Mouse (Mus musculus): Measurements from ENCODE around the gene Sorcs1.

The Sorcs1 gene

DNA sequence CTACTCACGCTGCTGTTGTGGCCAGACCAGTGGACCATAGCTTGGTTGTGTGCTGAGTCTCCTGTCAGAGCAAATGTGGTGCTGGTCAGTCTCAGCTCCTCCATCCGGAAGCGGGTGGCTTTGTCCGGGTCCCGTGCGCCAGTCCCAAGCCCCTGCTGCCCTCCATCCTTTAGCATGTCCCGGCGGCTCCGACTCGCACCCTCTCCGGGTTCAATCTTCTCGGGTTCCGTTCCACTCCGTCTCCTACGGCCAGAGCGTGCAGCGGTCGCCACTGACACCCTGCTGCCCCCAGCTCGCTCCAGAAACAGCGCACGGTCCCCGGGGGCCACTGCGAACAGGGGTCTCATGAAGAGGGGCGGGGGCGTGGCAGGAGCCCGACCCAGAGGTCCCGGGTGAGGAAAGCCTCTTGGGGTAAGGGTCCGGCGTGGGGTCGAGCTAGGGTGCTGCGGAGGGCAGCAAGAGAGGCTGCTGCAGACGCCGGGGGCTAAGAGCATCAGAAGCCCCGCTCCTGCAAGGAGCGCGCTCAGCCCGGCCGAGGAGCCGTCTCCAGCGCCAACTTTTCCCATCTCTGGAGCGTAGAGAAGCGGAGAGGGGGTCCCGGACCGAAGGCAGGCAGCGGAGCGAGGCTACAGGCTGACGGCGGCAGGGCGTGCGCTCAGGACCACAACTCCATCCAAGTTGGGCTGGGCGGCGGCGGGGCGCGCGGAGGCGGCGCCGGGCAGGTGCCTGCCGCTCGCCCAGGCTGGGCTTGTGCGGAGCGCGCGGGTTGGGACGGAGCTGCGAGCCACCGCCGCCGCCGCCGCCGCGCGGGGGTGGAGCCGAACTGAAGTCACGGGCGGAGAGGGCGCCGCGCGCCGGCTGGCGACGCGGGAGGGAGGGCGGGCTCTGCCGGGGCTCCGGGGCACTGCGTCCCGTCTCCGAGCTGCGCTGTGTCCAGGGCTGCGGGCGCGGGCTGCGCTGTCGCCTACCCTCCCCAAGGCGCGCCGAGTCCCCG is at the start of gene Sorcs1:
Sorcs1 (minus strand) TSS at position 744 of the 994 bp plus-strand sequence.
- peak; percentile 46 to 61 for DNase-seq (ENCODE audit: low spot score in 2 of 2)

DNA sequence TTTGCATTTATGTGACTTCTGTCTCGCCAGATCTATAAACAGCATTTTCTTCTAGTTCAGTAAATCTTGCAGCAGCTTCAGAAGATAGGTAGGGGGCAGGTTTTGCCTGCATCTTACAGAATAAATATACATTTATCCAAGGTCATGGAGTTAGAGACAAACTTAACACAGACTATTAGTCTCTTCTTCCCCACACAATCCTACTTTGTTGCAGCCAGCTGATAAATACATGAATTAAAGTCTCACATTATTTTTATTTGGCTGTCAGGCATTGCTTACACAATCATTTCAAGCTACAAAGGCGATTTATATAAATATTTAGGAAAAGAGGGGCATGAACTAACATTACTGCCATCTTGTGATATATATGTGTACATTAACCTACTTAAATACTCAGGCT is 4.8 kb upstream of the Sorcs1 start:
- DNase-seq (ENCODE audit: low spot score in 2 of 2): no peak

DNA sequence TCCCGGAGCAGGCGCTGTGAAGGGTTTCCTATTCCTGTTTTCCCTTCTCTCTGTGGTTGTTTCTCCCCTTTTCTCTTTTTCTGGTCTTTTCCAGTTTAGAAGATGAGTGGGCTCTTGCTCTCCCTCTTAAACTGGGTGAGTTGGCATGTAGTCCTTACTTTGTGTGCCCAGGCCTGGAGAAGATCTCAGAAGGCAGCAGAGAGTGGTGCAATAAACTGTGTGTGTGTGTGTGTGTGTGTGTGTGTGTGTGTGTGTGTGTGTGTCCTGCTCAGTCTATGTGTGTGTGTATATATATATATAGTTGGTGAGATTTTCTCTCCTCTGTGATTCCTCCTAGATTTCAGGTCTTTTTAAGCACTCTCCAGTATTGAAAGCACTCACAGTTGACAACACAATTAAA is 500 bp upstream of the Sorcs1 start:
- no peak for DNase-seq (ENCODE audit: low spot score in 2 of 2)

DNA sequence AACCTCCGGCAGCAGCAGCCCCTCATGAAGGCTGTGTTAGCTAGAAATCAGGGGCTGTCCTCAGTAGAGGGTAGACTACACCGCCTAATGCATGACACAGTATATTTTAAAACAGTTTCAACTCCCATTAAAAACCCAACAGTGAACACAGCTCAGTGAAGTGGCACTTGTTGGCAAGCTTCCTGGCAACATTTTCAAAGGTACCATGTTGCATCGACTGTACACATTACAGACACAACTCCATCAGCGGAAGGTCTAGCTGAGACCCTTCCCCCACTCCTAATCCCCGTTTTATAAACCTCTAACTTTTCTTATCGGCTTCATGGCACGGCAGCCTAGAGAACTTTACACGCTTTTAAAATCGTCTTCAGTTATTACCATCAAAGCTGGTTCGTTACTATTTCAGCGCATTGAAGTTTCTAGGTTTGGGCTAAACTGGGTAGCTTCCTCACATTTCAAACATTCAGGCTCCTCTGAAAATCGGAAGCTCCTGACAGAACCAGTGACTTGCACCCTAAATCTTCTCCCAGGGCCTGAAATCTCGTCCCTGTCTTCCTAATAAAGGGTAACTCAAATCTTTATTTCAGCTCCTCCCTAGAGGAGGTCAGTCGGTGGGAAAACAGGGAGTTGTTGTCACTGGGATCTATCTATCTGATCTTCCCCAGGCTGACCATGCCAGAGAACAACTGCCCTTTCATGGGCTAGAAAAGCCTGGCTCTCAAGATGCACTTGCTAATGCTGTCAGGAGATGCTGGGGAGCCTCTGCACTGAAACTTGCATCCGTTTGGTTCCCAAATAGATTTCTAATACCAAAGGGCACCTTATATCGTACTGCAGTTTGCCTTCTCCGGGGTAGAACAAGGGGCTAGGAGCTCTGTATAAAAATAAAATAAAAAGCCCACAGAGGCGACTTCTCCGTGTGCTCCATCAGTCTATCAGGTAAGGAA is 1.6 kb downstream of the Sorcs1 start:
- peak; percentile 23 to 49 for DNase-seq (ENCODE audit: low spot score in 2 of 2)

DNA sequence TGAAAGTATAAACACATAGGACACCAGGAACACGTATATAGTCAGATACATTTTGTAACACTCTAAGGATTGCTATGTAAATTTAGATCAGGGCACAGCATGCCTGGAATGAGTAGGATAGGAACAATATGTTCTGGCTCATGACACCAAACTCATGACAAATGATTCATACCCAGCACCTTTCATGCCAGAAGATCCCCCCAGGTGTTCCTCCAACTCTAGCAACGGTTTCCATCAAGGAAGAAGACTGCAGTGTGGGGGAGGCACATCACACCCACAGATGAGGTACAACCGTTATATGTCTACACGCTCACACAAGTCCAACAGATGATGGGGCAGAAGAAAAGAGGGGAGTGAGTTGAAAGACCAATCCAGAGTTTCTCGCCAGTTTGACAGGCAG is 3.5 kb downstream of the Sorcs1 start:
- peak; percentile 56 to 66 for DNase-seq (ENCODE audit: low spot score in 2 of 2)

DNA sequence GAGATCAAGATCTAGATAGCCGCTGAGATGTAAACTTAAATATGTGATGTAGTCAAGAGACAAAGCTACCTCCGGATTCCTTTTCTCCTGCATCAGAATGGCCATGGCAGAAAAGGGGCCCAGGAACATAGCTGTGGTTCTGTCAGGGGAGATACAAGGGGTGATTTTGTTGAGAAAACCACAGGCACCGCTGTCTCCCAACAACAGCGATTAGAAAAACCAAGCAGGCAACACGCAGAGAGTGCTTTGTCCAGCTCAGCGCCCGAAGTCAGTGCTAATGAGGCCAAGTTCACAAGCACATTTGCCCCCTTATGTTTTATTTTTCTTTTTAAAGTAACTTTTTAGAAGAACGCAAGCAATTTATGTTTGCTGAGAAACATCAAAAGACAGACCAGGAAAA is 10.9 kb downstream of the Sorcs1 start:
- no peak for DNase-seq (ENCODE audit: low spot score in 2 of 2)

DNA sequence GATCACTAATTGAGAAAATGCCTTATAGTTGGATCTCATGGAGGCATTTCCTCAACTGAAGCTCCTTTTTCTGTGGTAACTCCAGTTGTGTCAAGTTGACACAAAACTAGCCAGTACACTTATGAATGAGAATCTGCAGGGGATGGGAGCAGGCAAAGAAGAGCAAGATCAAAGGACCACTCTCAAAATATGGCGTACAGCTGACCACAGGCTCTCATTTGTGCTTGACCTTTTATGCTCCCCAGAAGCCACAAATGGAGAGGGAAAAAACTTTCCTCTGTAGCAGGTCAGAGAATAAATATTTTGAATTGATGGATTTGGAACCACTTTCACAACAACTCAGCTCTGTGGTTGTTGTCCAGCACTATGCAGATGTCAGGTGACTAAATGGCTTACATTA is 14.1 kb downstream of the Sorcs1 start:
- no peak for DNase-seq (ENCODE audit: low spot score in 2 of 2)

DNA sequence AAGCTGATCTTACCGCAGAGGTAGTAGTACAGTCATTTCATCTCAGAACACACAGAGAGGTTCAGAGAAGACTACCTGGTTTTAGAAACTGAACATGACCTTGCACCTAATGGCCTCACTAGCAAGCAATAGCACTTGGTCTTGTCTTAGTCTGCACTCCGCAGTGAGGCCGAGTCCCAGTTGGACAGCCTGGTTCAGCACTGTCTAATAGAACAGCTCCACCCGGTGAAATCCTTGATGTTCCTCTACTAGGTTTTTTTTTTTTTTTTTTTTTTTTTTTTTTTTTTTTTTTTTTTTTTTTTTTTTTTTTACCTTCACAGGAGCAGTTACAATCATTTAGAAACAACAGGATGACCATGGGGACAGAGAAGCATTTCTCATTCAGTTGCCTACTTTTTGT is 19.3 kb downstream of the Sorcs1 start:
- DNase-seq (ENCODE audit: low spot score in 2 of 2): no peak

DNA sequence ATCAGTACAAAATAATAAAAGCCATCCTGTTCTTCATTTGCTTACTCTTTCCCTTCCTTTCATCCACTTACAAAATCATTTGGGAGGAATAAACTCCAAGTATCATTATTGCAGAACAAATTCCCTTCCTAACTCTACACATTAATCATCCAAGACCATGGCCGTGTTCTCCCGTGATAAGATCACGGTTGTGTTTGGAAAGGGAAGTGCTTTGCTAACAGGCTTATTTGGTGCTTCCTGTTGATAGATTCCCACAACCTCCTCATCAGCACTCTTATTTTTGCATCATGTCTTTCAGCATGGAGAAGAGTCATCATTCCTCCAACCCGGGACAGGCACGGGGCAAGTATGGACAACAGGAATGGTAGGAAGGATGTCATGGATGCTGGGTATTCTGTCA is 25.7 kb downstream of the Sorcs1 start:
- no peak for DNase-seq (ENCODE audit: low spot score in 2 of 2)

DNA sequence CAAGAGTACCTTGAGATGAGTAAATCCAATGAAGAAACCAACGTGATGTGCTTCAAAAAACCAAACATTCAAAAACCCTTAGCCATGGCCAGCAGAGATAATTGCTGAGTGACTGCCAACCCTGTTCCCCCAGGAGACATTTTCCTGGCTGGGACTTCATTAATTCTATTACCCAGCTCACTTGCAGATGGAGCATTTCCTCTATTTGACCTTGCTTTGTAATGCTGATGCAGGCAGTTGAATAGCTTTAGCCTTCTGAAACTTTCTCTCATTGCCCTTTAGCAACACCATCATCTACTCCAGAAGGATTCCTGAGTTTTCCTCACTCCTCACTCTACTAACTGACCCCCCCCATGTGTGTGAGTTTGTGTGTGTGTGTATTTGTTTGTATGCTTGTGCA is 34.6 kb downstream of the Sorcs1 start:
- DNase-seq (ENCODE audit: low spot score in 2 of 2): no peak

DNA sequence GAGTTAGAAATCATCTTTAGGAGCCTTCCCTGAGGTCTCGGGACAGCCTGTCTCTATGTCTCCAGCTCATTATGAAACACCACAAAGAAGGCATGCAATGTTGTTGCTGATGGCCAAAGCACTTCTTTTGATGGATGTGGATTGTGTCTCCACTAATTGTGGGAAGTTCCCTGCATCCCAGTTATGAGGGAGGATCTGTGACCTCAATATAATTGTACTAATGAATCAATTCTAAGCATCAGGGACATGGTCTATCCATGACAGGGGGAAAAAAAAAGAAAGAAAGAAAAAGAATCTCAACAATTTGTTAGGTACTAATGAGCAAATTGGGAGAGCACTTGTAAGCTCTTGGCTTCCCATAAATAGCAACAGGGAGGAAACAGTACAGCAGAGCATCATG is 36.3 kb downstream of the Sorcs1 start:
- DNase-seq (ENCODE audit: low spot score in 2 of 2): no peak

DNA sequence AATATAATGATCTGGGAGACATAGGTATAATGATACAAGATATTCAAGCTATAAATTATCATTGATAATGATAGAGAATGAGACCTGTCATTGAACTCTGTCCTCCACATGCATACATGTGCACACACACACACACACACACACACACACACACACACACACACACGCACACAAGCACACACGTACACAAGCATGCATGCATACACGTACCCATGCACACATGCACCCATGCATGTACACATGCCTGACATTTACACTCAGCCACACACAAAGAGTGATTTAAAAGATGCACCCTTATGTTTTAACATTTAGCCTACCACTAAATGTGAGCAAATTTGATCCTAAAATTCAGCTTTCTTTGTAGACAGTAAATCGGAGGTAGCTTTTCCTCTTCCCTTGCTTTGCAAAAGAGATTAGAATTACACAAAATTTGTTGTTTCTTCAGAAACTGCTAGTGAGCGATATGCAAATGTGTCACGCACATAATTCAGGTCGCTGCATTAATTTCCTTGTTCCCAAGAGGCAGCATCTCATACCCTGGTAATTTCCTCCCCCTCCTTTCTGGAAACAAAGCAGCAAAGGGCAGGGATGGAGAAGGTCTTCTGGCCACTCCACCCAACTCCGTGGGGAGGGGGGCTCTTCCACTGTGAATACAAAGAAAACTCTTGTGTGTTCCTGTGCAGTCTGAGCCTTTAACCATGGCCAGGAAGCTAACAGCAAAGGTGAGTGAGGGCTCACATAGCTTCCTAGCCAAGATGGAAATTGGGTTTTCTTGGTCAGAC is 38.0 kb downstream of the Sorcs1 start:
- DNase-seq (ENCODE audit: low spot score in 2 of 2): no peak

DNA sequence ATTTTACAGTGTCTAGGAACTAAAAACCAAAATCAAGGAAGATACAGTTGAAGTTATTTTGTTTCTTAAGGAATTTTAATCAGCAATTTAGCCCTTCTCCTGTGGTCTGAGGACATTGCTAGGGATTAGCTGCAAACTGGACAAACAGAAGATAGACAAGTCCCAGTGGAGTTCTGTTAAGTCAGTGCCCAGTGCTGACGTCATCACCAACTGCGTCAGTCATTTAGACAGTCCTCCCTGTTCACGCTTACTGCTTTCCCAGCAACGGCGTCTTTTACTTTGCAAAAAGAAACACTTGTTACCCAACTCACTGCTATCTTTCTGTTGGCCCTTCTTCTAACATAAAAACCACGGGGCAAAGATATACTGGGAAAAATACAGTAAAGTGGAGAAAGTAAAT is 40.3 kb downstream of the Sorcs1 start:
- no peak for DNase-seq (ENCODE audit: low spot score in 2 of 2)

DNA sequence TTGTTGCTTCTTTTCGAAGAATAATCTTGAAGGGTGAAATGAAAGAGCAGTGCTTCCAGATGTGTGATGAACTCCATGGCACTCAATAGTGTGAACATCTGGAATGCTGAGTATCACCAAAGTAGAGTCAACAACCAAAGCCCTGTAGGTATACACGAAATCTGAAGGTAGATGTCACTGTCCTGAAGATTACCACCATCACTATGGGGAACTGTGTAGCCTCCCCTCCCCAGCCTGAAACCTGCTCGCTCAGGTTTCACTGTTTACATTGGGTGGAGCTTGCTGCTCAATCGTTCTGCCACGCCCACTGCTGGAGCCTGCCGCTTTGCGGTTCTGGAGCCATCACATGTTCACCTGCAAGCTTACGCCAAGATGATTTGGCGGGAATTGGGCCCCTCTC is 64.4 kb downstream of the Sorcs1 start:
- no peak for DNase-seq (ENCODE audit: low spot score in 2 of 2)

DNA sequence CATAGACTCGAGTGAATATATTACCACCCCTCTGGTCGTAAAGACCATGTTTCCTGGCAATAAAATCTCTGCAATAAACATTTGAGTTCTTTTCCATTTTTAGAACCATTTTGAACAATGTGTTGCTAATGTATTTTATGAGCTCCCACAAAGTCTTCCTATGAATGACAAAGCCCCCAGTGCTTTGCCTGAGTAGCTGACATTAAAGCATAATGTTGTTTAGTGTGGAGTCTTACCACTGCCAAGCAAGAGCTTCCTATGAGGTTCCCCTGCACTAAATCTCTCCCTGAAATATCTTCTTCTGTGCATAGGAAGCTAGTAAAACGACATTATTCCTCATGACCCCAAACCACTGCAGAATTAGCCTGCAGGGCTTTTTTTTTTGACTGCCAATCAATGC is 66.8 kb downstream of the Sorcs1 start:
- DNase-seq (ENCODE audit: low spot score in 2 of 2): no peak

DNA sequence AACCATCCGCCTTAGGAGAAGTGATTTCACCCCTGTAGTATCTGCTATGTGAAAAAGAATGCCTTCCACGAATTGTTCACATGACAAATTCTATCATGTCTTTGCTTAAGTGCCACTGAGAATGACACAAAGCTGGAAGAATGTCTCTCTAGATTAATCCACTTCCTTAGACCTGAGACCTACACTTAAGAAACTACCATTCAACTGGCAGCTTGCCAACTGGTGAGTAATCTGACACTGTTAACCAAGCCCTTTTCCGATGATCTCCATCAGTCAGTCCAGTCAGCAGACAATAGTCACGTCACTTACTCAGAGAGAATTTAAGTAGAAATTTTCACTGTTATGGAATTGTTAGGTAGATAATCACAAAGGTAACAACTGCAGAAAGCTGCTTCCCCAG is 74.6 kb downstream of the Sorcs1 start:
- no peak for DNase-seq (ENCODE audit: low spot score in 2 of 2)

DNA sequence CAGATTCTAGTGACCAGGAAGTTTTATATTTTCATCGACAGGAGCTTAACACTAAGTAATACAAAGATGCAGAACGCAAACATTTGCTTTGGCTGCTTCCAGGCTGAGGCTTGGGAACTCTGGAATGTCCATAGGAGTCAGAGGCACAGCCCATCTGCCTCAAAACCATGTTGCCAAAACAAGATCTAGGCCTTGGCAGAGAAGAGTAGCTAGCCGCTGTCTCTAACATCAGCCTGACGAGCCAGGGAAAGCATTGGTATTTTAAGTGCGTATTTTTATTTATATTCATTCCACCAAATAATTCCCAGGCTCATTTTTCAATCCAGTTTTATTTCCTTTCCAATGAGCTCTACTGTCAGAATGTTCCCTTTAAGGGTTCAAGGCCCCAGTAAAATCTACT is 75.1 kb downstream of the Sorcs1 start:
- no peak for DNase-seq (ENCODE audit: low spot score in 2 of 2)

DNA sequence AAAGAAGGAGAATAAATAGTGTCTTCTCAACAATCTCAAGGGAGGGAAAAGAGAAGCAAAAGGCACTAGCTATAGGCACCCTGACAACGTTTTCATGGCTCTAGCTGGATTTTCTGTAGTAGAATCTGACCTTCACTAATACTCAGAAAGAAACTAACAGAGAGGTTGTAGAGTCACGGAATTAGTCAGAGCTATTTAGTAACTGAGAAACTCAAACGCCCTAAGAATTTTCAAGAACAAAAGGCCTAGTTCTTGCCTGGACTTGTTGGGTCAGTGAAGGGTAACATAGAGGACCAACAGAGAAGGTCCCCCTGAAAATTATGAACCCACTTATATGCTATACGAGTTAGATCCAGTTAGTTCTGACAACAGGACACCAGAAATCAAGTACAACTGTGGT is 81.1 kb downstream of the Sorcs1 start:
- DNase-seq (ENCODE audit: low spot score in 2 of 2): no peak

DNA sequence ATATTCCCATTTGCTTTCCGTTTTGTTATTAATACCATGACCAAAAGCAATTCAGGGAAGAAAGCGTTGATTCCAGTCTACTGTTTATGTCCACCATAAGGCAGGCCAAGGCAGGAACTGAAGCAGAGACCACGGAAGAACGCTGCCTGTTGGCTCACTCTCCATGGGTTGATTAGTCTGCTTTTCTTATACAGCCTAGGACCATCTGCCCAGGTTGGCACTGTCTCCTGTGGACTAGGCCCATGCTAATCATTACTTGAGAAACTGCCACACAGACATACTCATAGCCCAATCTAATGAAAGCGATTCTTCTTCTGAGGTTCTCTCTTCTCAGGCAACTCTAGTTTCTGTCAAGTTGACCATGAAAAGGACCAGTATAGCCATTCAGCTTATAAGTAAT is 92.3 kb downstream of the Sorcs1 start:
- DNase-seq (ENCODE audit: low spot score in 2 of 2): no peak

DNA sequence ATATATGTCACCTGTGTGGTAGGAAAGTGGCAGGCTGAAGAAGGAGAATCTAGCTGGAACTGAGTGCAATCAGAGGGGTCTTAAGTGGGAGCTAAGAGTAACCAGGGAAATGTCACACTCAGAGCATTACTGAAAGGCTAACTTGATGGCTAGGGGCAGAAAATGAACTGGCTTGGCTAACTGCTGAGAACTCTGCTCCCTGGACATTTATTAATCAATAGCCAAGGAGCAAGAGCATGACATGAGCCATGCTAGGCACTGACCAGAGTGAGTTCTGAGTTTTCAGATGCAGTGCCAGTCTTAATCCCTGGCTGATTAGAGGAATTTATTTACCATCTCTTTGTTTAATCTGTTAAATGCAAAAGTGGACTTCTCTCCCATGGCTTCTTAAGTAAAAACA is 95.5 kb downstream of the Sorcs1 start:
- DNase-seq (ENCODE audit: low spot score in 2 of 2): no peak

DNA sequence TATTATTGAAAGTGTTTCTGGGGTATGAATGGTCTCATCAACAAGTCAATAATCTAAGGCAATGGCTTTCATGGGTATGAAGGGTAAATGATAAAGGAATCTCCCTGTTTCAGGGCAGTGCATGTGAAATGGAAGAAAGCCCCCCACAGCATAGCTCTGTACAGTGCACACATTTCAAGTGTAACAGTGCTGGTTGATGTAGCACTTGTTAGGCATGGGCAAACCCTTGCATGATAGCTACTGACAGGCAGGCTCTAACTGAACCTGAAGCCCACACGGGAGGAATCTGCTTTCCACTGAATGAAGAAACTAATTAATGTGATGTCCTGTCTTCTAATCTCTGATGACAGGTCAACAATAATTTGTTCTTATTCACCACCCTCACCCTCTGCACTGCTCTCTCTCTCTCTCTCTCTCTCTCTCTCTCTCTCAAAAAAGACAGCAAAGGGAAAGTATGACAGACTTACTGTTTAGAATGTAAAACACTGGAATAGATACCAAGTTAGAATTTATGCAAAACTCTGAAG is 108.7 kb downstream of the Sorcs1 start:
- no peak for DNase-seq (ENCODE audit: low spot score in 2 of 2)

DNA sequence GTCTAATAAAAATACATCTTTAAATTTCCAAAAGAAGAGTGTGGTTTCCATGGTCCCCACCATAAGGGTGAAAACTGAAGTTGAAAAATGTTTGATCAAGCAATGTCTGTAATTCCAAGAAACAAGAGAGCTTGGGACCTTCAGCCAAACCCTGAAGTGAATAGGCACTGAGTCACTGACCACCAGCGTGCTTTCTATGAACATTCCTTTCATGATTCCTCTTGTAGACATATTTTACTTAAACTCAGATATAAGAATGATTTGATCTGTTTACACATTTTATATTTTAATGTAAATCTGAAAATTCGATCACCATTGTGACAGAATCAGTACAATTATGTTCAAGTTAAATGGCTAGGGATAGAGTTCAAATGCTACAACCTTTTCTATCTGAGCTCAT is 112.1 kb downstream of the Sorcs1 start:
- no peak for DNase-seq (ENCODE audit: low spot score in 2 of 2)
